Mouse (Mus musculus): ENCODE measurements around the gene Rtf2.

Gene Rtf2

DNA sequence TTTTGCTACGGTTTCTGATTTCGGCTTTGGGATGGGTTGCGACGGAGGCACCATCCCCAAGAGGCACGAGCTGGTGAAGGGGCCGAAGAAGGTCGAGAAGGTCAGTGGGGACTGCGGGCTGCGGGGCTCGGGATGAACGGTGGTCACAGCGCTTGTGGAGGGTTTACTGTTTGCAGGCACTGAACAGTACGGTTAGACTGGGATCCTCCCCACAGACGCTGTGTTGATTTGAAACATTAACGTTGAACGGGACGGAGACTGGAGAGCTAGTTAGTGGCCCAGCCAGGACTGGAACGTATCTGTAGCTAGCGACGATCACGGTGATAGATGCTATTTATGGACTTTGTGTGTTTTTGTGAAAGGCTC lies 267 bp downstream of the Rtf2 start:
- no peak for DNase-seq (ENCODE audit: low spot score)

DNA sequence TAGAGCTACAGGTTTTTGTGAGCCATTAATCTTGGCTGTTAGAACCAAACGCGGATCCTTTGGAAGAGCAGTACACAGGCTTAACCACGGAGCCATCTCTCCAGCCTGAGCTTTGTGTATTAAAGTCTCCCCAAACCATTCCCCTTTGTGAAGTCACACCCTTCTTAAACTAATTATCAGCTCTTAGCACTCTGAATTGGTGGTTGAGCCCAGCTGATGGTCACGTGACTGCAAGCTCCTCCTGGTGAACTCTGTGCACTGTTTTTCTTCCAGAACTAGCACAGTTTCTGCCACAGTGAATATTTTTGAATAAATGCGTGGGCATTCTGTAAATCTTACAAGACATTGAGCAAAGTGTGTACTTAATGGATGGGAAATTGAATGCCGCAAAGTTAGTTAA lies 820 bp downstream of the Rtf2 start:
- DNase-seq (ENCODE audit: low spot score) = no peak

DNA sequence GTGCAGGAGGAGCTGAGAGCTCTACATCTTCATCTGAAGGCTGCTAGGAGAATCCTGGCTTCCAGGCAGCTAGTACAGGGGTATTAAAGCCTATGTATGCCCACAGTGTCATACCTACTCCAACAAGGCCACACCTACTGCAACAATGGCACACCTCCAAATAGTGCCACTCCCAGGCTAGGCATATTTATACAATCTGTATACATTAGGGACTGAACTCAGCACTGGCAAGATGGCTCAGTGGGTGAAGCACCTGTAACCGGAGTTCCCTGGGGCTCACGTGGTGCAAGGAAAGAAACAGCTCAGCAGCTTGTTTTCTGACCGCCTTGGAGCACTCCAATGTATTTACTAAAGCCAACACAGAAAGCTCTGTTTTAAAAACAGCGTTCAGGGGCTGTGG lies 5.3 kb downstream of the Rtf2 start:
- no peak for DNase-seq (ENCODE audit: low spot score)

DNA sequence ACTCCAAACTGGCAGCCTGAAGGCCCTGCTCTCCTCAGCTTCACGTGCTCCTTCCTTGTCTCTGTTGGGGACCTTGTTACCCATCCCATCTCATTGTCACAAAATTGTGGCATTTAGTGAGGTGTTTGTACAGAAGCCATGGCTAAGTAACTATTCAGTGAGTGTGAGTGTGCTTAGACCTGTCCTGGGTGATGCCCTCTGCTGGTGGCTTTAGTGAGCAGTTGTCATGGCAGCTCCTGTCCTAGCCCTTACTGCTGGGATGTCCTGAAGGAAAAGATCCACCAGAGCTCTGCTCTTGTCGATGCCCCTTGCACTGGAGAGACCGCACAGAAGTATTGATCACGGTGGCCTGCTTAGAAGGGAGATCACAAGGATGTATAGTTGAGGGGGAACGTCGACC lies 7.0 kb downstream of the Rtf2 start:
- no peak for DNase-seq (ENCODE audit: low spot score)

DNA sequence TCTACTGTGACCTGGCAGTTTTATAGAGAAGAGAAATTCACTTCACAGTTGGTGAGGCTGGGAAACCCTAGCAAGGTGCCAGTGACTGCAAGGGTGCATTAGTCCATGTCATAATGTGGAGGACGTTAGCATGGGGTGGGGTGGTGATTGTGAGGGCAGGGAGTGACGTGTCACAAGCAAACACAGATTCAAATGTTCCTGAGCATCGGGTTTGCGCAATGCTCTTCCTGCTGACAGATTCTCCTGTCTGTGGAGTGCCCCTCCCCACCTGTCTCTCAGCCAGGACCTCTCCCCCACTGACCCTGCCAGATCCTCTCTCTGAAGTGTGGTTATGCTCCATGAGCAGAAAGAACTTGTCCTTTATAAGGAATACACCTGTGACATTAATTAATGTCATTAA lies 8.0 kb downstream of the Rtf2 start:
- no peak for DNase-seq (ENCODE audit: low spot score)

DNA sequence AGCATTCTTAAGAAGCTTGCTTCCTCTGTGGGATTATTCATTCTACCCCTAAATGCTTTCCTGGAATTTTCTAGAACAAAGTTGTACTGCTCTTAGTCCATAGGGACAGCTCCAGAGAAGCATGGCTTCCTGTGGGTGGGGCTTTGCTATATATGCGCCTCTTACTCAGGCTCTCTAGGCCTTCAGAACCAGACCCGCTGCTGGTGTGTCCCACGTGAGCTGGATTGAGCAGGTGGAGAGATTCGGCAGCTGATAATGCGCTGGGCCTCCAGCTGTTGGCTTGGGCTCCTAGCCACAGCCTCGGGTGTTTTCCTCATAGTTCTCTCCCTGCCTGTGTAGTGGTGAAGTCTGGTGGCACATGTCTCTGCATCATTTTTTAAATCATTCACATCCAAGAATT lies 10.3 kb downstream of the Rtf2 start:
- no peak for DNase-seq (ENCODE audit: low spot score)

DNA sequence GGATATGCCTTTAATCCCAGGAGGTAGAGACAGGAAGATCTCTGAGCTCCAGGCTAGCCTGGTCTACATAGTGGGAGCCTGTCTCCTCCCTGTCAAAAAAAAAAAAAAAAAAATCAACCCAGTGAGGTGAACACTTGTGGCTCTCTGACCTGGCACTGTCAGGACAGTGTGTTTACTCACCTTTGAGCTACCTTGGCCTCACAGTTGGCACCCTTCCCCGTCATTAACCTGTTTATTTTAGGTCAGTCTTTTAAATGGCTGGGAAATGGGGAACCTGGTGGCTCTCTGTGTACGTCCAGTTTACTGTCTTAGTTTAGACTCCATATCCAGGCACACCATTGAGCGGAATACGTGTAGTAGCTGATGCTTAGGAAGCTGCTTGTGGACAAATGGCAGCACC lies 11.7 kb downstream of the Rtf2 start:
- DNase-seq (ENCODE audit: low spot score) = no peak

DNA sequence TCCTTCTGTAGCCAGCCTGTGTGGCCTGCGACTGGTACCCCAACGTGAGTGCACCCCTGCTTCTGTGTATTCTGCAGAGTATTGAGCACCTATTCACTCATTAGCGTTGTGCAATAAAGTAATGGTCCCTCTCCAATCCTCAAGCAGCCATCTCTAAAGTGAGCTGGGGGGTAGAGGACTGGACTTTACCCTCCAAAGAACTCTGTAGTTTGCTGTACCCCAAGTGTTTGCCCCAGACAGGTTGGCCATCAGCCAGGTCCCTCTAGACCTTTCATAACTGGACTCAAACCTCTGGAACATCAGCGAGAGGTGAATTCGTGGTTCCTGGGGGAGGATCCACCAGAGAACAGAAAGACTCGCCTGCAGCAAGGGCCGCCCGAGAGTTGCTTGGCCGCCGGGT lies 12.1 kb downstream of the Rtf2 start:
- DNase-seq (ENCODE audit: low spot score) = no peak

DNA sequence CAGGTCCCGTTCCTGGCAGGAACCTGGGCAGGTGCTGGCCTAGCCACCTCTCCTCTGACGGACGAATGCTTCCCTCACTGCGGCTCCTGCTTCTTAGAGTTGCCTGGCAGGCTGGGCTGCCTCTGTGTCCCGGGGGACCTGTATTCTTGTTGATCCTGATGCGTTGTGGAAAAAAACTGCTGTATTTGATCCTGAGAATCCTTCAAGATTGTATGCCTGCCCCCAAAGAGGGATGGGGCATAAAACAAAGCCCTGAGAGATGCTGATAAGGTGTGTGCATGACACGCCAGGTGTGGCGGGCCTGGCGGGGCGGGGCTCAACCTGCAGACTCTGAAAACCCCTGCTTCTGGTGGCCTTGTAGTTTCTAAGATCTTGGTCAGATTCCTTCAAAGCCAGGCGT lies 18.1 kb downstream of the Rtf2 start, which contains the start of gene Gcnt7:
Gene Gcnt7 (minus strand): TSS at position 101 of the 400 bp plus-strand sequence.
- no peak for DNase-seq (ENCODE audit: low spot score)

DNA sequence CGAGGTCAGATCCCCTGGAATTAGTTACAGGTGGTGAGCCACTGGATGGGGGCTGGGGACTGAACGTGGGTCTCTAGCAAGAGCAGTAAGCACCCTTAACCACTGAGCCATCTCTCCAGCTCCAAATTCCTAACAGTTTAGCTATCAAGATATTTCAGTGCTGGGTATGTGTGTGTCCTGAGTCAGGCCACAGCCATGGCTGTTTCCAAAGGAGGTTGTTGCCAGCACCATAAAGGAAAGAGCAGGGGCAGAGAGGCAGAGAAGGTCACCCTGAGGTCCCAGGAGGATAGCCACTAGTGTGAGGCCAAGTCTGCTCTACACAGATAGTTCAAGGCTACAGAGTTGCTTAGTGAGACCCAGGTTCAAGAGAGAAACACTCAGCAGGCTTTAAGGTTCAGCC lies 20.3 kb downstream of the Rtf2 start:
- DNase-seq (ENCODE audit: low spot score) = no peak

DNA sequence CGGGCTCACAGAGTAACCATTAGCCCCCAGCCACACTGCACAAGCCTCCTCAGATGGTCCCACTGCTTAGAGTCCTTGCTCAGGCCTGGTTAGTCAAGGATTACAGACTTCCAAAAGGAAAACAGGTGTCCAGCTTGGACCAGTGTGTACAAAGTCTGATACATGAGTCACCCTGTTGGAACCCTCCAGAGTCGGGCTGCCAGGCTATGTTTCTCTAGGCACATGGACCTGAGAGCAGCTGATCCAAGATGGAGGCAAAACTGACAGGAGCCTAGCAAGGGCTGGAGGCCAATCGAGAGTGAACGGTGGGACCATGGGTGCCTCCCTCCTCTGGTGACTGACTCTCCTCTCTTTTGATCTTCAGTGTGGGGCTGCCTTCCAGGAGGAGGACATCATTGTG lies 22.5 kb downstream of the Rtf2 start:
- DNase-seq (ENCODE audit: low spot score) = no peak

DNA sequence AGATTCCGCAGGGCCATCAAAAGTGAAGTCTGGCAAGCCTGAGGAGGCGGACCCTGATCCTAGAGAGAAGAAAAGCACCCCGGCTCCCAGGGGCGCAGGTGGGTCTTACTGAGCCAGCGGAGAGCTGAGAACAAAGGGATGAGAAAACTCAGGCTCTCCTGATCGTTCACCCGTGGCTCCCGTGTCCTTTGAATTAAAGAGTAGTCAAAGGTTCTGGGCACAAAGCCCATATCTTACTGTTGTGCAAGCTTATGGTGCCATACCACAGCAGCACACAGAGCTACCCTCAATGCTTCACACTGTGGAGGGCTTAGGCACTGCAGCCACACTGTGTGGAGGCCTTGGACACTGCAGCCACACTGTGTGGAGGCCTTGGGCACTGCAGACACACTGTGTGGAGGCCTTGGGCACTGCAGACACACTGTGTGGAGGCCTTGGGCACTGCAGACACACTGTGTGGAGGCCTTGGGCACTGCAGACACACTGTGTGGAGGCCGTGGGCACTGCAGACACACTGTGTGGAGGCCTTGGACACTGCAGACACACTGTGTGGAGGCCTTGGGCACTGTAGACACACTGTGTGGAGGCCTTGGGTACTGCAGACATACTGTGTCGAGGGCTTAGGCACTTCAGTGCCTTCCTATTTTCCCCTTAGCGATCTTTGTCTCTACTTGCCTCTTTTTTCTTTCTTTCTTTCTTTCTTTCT lies 26.2 kb downstream of the Rtf2 start:
- DNase-seq (ENCODE audit: low spot score) = no peak

DNA sequence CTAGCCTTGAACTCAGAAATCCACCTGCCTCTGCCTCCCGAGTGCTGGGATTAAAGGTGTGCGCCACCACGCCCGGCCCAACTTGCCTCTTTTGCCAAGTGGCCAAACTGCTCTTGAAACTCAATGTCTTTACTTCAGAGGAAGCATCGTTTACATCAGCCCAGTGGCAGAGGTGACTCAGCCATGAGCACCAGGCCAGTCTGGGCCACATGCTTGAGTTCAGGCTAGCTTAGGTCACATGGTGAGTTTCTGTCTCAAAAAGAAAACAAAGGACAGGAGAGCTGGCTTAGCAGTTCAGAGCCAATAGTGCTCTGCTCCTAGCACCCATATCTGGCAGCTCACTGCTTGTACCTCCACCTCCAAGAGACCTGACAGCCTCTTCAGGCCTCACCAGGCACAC lies 26.9 kb downstream of the Rtf2 start:
- no peak for DNase-seq (ENCODE audit: low spot score)

DNA sequence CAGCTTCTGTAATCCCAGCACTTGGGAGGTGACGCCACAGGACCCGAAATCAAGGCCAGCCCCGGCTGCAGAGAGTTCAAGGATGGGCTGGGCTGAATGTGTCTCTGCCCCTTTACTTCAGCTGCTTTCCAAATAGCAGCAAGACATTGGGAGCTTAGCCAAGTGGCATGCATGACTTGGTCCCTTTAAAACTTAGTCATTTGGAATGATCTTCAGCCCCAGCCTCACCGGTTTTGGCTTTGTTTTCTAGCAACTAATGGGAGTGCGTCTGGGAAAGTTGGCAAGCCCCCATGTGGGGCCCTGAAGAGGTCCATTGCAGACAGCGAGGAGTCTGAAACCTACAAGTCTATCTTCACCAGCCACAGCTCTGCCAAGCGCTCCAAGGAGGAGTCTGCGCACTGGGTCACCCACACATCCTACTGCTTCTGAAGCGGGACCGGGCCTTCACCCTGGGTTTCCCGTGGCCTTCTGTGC lies 28.0 kb downstream of the Rtf2 start:
- peak; percentile 54 for DNase-seq (ENCODE audit: low spot score)

DNA sequence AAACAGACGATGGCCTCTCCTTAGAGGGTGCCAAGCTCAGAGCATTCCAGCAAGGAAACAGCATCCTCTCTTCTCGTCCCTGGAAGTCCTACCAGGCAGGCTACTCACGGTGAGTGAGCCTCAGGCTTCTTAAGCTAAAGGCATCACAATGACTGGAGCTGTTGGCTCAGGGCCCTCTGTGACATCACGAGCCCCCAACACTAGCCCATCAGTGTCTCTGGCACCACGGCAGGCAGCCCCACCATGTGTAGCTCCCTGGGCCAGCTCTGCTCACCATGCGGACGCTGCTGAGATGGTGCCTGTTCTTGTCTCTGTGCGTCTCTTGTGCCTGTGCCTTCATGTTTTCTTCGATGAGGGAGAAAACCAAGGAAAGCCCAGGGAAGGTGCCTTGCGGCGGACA lies 32.0 kb downstream of the Rtf2 start, which contains the start of gene Fam209:
Gene Fam209 (plus strand): TSS at position 203 of the 400 bp plus-strand sequence.
- no peak for DNase-seq (ENCODE audit: low spot score)

DNA sequence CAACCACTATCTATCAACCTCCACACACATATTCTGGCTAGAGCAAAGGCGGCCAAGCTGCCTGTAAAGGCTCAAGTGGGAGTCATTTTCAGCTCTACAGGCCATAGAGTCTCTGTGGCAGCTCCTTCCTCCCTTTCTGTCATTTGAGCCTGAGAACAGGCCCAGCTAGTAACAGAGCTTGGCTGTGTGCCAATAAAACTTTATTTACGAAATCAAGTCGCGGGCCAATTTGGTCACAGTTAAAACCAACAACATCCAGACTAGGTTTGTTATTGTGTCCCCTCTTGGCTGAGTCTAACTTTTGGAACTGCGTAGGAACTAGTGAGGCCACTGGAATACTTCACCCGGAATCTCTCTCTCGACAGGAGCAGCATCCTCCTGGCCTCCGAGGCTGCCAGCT lies 33.2 kb downstream of the Rtf2 start:
- no peak for DNase-seq (ENCODE audit: low spot score)

DNA sequence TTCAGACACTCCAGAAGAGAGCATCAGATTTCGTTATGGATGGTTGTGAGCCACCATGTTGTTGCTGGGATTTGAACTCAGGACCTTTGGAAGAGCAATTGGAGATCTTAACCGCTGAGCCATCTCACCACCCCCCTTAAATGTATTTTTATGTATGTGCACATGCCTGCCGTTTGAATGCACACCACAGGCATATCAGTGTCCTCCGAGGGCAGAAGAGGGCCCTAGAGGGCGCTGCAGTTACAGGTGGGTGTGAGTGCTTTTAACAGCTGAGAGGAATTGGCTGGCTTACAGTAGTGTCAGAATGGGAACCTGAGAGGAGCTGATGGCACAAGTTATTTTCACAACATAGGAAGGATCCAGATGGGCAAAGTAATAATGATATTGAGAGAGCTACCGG lies 34.6 kb downstream of the Rtf2 start:
- no peak for DNase-seq (ENCODE audit: low spot score)

DNA sequence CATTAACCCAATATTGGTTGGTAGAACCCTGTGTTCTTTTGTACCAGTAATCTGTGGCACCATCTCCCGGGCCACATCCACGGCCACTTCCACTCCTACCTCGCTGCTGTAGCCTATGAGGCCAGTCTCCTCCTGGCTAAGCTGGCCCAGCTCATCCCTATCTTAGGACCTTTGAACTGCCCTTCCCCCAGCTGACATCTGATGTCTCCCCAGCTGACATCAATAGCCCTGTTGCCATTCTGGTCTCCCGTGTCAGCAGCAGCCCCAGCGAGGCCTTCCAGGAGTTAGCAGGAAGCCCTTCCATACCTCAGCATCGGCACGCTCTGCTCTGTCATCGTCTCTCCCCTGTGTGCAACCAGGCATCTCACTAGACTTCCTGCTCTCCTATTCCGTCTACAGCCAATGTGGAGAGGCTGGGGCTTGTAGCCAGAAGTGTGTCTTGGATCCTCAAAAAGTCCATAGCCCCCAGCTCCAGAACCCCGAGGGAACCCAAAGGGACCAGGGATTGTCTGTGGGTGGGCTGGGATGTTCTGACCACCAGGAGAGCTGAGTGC lies 36.4 kb downstream of the Rtf2 start:
- no peak for DNase-seq (ENCODE audit: low spot score)

DNA sequence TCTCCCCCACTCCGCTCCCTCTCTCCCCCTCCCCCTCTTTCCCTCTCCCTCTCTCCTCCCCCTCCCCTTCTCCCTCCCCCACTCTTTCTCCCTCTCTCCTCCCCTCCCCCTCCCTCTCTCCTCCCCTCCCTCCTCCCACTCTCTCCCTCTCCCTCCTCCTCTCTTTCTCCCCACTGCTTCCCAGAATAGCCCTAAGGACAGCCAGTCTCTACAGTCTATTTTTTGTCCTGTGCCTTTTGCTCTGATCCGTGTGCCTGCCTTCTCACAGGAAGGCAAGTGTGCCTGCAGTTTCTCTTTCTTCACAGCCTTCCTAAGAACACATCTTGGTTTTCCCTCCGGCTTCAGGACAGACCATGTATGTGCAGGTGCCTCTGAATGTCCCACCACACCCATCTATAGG lies 37.0 kb downstream of the Rtf2 start:
- no peak for DNase-seq (ENCODE audit: low spot score)

DNA sequence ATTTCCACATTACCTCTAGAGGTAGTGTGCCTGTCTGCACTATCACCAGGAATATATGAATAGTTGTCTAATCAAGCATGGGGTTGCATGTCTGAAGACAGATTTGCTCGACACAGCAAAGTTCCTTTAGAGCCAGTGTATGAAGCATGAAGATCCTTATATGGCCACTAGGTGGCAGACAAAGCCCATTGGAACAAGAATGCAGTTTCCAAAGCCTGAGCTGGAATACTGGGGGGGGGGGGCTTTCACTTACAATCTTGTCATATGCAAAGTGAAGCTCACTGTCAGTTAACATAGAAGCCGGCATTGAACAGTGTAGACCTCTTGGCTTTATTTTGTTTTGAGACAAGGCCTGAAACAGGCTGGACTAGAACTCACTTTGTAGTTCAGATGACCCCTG lies 37.5 kb downstream of the Rtf2 start:
- peak; percentile 44 for DNase-seq (ENCODE audit: low spot score)

DNA sequence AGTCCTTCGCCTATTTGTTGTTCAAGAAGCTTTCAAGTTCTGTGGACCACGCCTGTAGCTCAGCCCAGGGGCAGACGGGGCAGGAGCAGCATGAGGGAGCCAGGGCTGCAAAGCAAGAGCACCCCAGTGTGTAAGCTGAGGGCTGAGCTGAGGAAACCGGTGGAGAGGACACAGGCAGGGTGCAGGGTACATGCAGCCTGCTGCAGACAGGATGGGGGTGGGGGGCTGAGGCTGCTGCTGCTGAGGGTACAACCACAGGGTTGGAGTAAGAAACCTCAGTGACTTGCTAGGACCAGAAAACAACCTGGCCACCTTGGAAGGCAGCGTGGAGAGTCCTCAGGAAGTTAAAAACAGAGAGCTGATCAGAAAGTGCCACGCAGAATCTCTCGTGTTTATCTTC lies 39.9 kb downstream of the Rtf2 start:
- no peak for DNase-seq (ENCODE audit: low spot score)

DNA sequence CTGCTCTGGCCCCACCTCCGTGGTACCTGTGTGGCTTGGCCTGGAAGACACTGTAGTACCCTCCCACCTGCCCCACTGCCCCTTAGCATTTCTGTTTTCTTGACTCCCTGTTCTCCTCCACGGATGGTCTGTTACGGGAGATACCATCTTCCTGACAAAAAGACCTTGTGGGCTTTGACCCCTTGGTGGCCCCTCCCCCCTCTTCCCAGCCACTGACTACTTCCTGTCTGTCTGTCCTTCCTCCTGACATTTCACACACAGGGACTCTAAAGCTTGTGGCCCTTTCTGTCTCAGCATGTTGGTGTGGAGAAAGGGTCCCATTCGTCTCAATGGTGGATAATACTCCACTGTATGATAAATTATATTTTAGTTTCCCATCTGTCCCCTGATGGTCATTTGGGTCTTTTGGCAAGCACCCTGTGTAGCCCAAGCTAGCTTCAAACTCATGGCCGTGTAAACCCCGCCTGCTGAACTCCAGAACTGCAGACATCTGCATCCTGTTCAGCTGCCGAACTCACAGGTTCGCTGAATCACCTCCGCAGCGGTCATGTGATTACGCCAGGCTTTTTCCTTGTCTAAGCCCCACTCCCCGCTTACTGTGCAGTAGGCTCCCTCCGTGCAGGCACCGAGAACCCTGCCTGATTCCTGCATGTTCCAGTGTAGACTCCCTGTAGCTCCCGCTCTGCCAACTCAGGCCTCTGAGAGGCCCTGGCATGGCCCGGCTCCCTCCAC lies 41.5 kb downstream of the Rtf2 start:
- DNase-seq (ENCODE audit: low spot score) = no peak

DNA sequence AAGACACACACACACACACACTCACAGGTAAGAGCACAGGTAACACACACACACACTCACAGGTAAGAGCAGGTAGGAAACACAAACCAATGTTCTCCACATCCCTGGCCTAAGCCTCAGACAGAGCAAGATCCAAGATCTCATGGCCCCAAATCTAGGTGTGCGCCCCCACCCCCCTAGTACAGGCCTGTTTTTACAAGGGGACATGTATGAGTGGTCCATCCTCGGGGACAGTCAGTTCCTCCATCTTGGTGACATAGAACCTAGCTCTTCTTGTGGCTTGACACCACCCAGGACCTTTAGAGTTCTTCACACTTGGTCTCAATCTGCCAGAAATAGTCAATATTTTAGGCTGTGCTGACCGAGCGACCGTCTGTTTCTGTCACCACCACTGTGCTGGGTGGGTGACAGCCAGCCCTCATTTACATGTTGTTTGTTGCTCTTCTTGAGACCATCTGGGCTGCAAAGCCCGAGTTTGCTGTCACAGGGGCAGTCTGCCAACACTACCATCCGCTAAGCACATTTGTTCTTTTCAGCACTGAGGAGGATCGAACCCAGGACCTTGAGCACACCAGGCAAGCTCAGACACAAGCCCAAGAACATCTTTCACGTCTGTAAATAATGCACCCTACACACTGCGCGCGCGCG lies 43.5 kb downstream of the Rtf2 start:
- DNase-seq (ENCODE audit: low spot score) = no peak

Measured in ovary, postnatal 14 days (tissue).